Mouse (Mus musculus) testis, postnatal 10 days (tissue): ENCODE measurements around the gene Tada2b.

Experiments
- DNase-seq: peaks from one replicate; pipeline ENCODE4 v3.0.0; 2021; ENCODE audit warnings: low spot score

Gene Tada2b

GRCm38 (mm10) chr5:36445028-36445427, 39.1 kb downstream of the Tada2b start:
- DNase-seq, result no peak

- DNase-seq, result no peak
Observed at GRCm38 (mm10) chr5:36444611-36445010, 39.5 kb downstream of the Tada2b start.

GRCm38 (mm10) chr5:36440741-36441140, 43.3 kb downstream of the Tada2b start:
- no peak for DNase-seq

- no peak for DNase-seq
Observed at GRCm38 (mm10) chr5:36436858-36437257, 47.2 kb downstream of the Tada2b start.

- DNase-seq, result no peak
Observed at GRCm38 (mm10) chr5:36434398-36434967, 49.6 kb downstream of the Tada2b start.

- no peak for DNase-seq
Observed at GRCm38 (mm10) chr5:36431711-36432110, 52.4 kb downstream of the Tada2b start.

- no peak for DNase-seq
Observed at GRCm38 (mm10) chr5:36429551-36429950, 54.5 kb downstream of the Tada2b start.

GRCm38 (mm10) chr5:36427831-36428230, 56.3 kb downstream of the Tada2b start:
- no peak for DNase-seq

- DNase-seq, result no peak
Observed at GRCm38 (mm10) chr5:36426404-36426803, 57.7 kb downstream of the Tada2b start.

- DNase-seq, result no peak
Observed at GRCm38 (mm10) chr5:36424676-36425075, 59.4 kb downstream of the Tada2b start.
